Mouse (Mus musculus): ENCODE measurements around the gene Ppp5c. TPM values are rescaled to one million over a fixed set of nuclear protein-coding genes. Genes with fewer than 3 reads are reported as not detected.

Gene Ppp5c
- total RNA-seq, 2 experiments from 2014 or later = 148 to 155 TPM

GRCm38 (mm10) chr7:17024141-17024540 lies 3.6 kb downstream of the Ppp5c start:
- peak overlapping the region; percentile 62 for H3K27ac ChIP-seq
- H3K4me3 ChIP-seq = no peak overlapping the region
- no peak for DNase-seq (ENCODE audit: low spot score in 2 of 2)
- no peak for TF ChIP-seq CTCF (conservative IDR thresholded peaks at IDR 0.05)

- Histone ChIP-seq H3K4me3 (no peak overlapping the region), H3K27ac (peak overlapping the region; percentile 62)
- no peak for TF ChIP-seq CTCF (conservative IDR thresholded peaks at IDR 0.05)
- no peak for DNase-seq (ENCODE audit: low spot score in 2 of 2)
These were observed 4.0 kb downstream of the Ppp5c start for GRCm38 (mm10) chr7:17023701-17024100.

- Histone ChIP-seq H3K4me3 (no peak overlapping the region), H3K27ac (no peak overlapping the region)
- no peak for TF ChIP-seq CTCF (conservative IDR thresholded peaks at IDR 0.05)
- DNase-seq (ENCODE audit: low spot score in 2 of 2) = no peak
These were observed 5.5 kb downstream of the Ppp5c start for GRCm38 (mm10) chr7:17022176-17022575.

GRCm38 (mm10) chr7:17019426-17020166 lies 8.1 kb downstream of the Ppp5c start:
- TF ChIP-seq CTCF (conservative IDR thresholded peaks at IDR 0.05) = no peak
- H3K27ac ChIP-seq = peak overlapping the region; percentile 55; the same call in 1 of the 2 replicates
- no peak for DNase-seq (ENCODE audit: low spot score in 2 of 2)

GRCm38 (mm10) chr7:17017921-17018320 lies 9.8 kb downstream of the Ppp5c start:
- no peak overlapping the region for H3K4me3 ChIP-seq
- peak overlapping the region; percentile 86 for H3K27ac ChIP-seq
- no peak for TF ChIP-seq CTCF (conservative IDR thresholded peaks at IDR 0.05)
- no peak for DNase-seq (ENCODE audit: low spot score in 2 of 2)

More at GRCm38 (mm10) chr7:17019426-17020166, 8.1 kb downstream of the Ppp5c start:
- H3K4me3 ChIP-seq = no peak overlapping the region

GRCm38 (mm10) chr7:17017036-17017435 lies 10.7 kb downstream of the Ppp5c start:
- TF ChIP-seq CTCF (conservative IDR thresholded peaks at IDR 0.05) = no peak
- Histone ChIP-seq H3K4me3 (no peak overlapping the region), H3K27ac (peak overlapping the region; percentile 86)
- DNase-seq (ENCODE audit: low spot score in 2 of 2) = peak; percentile 92 to 96

- TF ChIP-seq CTCF (conservative IDR thresholded peaks at IDR 0.05) = peak; percentile 53
- Histone ChIP-seq H3K4me3 (no peak overlapping the region), H3K27ac (no peak overlapping the region)
- DNase-seq (ENCODE audit: low spot score in 2 of 2) = no peak
These were observed 12.3 kb downstream of the Ppp5c start for GRCm38 (mm10) chr7:17015381-17015780.

GRCm38 (mm10) chr7:17011909-17012590 lies 15.7 kb downstream of the Ppp5c start:
- Histone ChIP-seq H3K4me3 (no peak overlapping the region), H3K27ac (peak overlapping the region; percentile 43; the same call in 1 of the 2 replicates)
- no peak for DNase-seq (ENCODE audit: low spot score in 2 of 2)
- no peak for TF ChIP-seq CTCF (conservative IDR thresholded peaks at IDR 0.05)

GRCm38 (mm10) chr7:17010010-17010347 lies 17.7 kb downstream of the Ppp5c start:
- Histone ChIP-seq H3K4me3 (no peak overlapping the region), H3K27ac (peak overlapping the region; percentile 57; the same call in 1 of the 2 replicates)
- DNase-seq (ENCODE audit: low spot score in 2 of 2) = no peak
- no peak for TF ChIP-seq CTCF (conservative IDR thresholded peaks at IDR 0.05)

GRCm38 (mm10) chr7:17009326-17010009 lies 18.3 kb downstream of the Ppp5c start:
- no peak for TF ChIP-seq CTCF (conservative IDR thresholded peaks at IDR 0.05)
- no peak for DNase-seq (ENCODE audit: low spot score in 2 of 2)
- H3K27ac ChIP-seq = peak overlapping the region; percentile 57; the same call in 1 of the 2 replicates
- H3K4me3 ChIP-seq = no peak overlapping the region

GRCm38 (mm10) chr7:17007300-17007699 lies 20.4 kb downstream of the Ppp5c start:
- no peak overlapping the region for H3K27ac ChIP-seq
- TF ChIP-seq CTCF (conservative IDR thresholded peaks at IDR 0.05) = peak; percentile 73
- H3K4me3 ChIP-seq = no peak overlapping the region
- DNase-seq (ENCODE audit: low spot score in 2 of 2) = no peak

GRCm38 (mm10) chr7:17004716-17005115 lies 23.0 kb downstream of the Ppp5c start:
- DNase-seq (ENCODE audit: low spot score in 2 of 2) = no peak
- H3K4me3 ChIP-seq = no peak overlapping the region
- no peak for TF ChIP-seq CTCF (conservative IDR thresholded peaks at IDR 0.05)
- peak overlapping the region; percentile 69; the same call in 1 of the 2 replicates for H3K27ac ChIP-seq
